Mouse (Mus musculus): ENCODE measurements around the gene Sppl2c. TPM values are rescaled to one million over a fixed set of nuclear protein-coding genes. Genes with fewer than 3 reads are reported as not detected.
A peak's percentile ranks its signal among the peaks of the same experiment; 100 is the strongest.

The Sppl2c gene
- polyA plus RNA-seq, 1 experiment from 2014 or later, result not detected

DNA sequence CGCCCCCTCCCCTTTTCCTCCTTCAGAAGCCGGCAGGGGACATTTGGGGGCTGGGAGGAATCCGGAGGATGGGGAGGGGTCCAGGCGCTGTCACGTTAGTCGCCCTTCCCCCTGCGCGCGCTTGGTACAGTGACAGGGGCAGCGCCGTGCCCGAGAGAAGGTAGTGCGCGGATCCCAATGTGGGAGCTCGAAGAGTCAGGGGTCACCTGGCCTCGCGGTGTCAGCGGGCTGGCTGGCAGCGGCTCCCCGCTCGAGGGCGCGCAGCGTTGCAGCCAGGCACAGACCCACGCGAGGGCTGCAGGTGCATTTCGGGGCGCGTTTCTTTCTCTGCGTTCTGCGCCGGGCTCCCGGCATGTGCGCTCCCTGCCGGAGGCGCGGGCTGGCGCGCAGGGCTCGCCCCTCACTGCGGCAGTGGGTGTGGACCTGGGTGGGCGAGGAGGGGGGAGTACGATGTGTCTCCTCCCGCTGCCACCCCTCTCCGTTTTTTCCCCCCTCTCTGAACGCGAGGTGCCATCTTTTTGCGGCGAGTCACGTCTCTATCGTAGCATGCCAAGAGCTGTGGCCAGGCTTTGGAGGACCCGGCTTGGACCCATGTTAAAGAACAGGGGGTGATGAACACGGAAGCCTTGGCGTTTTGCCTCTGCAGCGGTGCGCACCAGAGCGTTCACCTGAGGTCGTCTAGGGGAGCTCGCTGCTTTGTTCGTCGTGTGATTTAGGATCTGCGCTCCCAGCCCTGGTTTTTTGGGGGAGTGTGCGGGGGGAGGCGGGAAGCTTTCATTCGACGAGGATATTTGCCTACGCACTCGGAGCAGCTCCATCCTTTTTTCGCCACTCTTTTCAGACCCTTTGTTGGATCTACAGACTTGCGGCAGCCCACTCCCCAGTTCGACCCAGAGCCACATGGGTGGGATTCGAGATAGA is 46.3 kb downstream of the Sppl2c start:
- Histone ChIP-seq H3K9ac (peak overlapping the region; percentile 95), H3K4me2 (peak overlapping the region; percentile 79), H3K4me1 (replicated peaks) (peaks cover 51% of the 10 kb centered on the region), H3K27ac (replicated peaks) (peak overlapping the region; percentile 99), H3K36me3 (no peaks in the 10 kb centered on the region), H3K4me3 (peak overlapping the region; percentile 81), H3K9me3 (no peaks in the 10 kb centered on the region), H3K27me3 (peaks cover 31% of the 10 kb centered on the region)
- ATAC-seq (ENCODE audit: low read depth), result peak; percentile 65
- under 1% methylated on average over 69 of the region's 72 CpGs for WGBS

DNA sequence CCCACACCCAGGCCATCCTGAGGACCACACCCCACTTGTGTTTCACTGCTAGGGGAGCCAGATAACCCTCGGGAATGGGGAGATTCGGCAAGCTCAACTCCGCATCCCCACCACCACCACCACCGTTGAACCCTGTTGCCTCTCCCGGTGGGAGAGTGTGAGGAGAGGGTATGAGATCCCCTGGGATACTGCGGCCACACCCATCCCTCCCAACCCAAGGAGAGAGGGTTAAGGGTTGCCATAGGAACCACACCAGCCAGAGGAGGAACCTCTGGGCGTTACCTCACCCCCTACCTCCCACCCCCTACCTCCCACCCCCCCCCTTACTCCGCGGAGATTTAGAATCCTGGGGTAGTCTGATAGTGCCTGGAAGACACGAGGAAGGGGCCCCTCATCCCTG is 47.0 kb downstream of the Sppl2c start:
- peak overlapping the region; percentile 79 for H3K4me2 ChIP-seq
- under 1% methylated on average over 10 of the region's 10 CpGs for WGBS
- H3K36me3 ChIP-seq, result no peaks in the 10 kb centered on the region
- peak overlapping the region; percentile 81 for H3K4me3 ChIP-seq
- peak overlapping the region; percentile 95 for H3K9ac ChIP-seq
- H3K27ac ChIP-seq (replicated peaks), result peak overlapping the region; percentile 99
- peaks cover 31% of the 10 kb centered on the region for H3K27me3 ChIP-seq
- H3K9me3 ChIP-seq, result no peaks in the 10 kb centered on the region
- peaks cover 58% of the 10 kb centered on the region for H3K4me1 ChIP-seq (replicated peaks)
- no peak for ATAC-seq (ENCODE audit: low read depth)

DNA sequence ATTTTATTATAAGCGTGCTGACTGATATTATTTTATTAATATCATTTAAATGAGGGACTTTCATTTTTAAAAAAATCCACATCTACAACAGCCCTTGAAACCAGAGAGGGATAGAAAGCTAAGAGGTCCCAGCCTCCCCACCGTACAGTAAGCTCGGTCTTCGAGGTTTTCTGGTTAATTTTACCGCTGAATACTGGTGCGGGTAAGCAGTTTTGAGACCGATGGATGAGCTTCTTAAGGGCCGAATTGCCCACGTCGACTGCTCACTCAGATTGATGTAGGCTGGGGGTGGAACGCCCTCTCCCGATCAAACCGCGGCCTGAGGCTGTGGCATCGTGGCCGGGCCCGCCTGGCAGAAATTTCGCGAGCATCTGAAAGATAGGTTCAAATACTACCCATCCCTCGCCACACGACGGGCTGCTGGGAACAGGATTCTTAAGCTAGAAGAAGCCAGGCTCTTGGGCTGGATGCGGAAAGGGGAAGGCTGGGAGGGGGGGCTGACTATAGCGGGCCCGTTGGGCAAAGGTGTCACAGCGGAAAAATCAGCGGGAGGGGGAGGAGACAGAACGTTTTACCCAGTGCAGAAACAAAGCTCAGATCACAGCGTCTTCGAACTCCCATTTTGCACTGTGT is 47.6 kb downstream of the Sppl2c start:
- Histone ChIP-seq H3K27ac (replicated peaks) (peak overlapping the region; percentile 99), H3K36me3 (no peaks in the 10 kb centered on the region), H3K9ac (peak overlapping the region; percentile 95), H3K9me3 (no peaks in the 10 kb centered on the region), H3K4me3 (peak overlapping the region; percentile 81), H3K4me2 (peak overlapping the region; percentile 79), H3K27me3 (peaks cover 31% of the 10 kb centered on the region), H3K4me1 (replicated peaks) (peaks cover 64% of the 10 kb centered on the region)
- 3% methylated on average over 30 of the region's 30 CpGs for WGBS
- ATAC-seq (ENCODE audit: low read depth), result no peak

DNA sequence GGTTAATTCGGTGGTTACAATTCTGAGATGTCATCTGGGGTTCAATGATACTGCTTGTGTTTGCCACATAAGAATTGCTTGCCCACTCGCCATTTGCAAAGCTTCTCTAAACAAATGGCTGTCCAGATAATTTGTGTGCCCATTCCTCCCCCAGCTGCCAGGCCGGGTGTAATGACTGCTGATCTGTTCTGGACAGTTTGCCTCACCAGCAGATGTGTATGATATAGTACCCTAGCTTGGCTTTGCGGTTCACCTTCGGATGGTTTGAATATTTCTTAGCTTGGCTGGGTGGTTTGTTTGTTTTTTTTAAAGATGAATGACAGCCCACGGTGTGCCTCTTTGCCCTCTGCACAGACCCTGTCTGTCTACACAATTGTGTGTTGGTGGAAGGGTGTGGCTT is 48.6 kb downstream of the Sppl2c start:
- no peaks in the 10 kb centered on the region for H3K36me3 ChIP-seq
- H3K9ac ChIP-seq, result peak overlapping the region; percentile 95
- H3K4me3 ChIP-seq, result peak overlapping the region; percentile 81
- ATAC-seq (ENCODE audit: low read depth), result no peak
- peak overlapping the region; percentile 79 for H3K4me2 ChIP-seq
- H3K9me3 ChIP-seq, result no peaks in the 10 kb centered on the region
- H3K27ac ChIP-seq (replicated peaks), result peak overlapping the region; percentile 99
- WGBS, result 26% methylated on average over 6 of the region's 6 CpGs
- H3K27me3 ChIP-seq, result peaks cover 31% of the 10 kb centered on the region
- peaks cover 64% of the 10 kb centered on the region for H3K4me1 ChIP-seq (replicated peaks)

DNA sequence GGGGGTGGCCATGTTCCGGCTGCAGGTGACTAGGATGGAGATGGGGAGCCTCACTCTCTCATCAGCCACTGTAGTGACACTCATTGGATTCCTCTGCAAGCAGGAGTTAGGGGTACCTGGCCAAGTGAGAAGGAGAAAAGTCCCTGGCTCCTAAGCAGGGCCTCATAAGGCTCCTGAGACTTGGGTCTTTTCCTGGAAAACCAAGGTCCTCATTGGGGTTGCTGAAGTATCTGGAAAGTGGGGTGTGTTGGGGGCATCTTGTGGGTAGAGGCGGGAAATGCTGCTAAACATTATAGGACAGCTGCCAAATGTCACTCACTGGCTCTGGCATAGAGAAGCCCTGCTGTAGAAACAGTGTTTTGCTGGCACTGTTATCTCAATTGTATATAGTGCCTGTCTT is 49.8 kb downstream of the Sppl2c start:
- WGBS, result 76% methylated on average over 2 of the region's 2 CpGs
- Histone ChIP-seq H3K4me3 (peak overlapping the region; percentile 81), H3K4me2 (peak overlapping the region; percentile 79), H3K27me3 (peaks cover 31% of the 10 kb centered on the region), H3K4me1 (replicated peaks) (peaks cover 57% of the 10 kb centered on the region), H3K27ac (replicated peaks) (no peak overlapping the region), H3K9me3 (no peaks in the 10 kb centered on the region), H3K36me3 (no peaks in the 10 kb centered on the region), H3K9ac (peak overlapping the region; percentile 49; the same call in 1 of the 2 replicates)
- ATAC-seq (ENCODE audit: low read depth), result no peak

DNA sequence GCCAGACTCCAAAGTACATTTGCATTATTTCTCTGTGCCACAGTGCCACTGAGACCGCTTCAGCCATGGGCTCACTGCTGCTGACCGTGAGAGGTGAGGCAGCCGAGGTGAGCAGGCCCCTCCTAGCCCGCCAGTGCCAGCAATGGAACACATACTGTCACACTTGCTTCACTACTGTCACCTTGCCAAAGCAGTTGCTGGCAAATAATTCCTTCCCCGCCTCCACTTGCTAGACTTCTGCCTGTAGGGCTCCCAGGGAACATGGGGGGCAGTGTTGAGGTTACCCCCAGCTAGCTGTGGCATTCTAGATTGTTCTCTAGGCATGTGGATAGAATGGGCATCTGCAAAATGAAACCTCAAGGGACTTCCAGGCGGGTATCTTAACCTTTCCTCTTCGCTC is 51.1 kb downstream of the Sppl2c start:
- no peak overlapping the region for H3K4me3 ChIP-seq
- H3K36me3 ChIP-seq, result no peaks in the 10 kb centered on the region
- no peak overlapping the region for H3K27ac ChIP-seq (replicated peaks)
- H3K27me3 ChIP-seq, result peaks cover 30% of the 10 kb centered on the region
- H3K9ac ChIP-seq, result no peak overlapping the region
- H3K9me3 ChIP-seq, result no peaks in the 10 kb centered on the region
- peak overlapping the region; percentile 79; the same call in 1 of the 2 replicates for H3K4me2 ChIP-seq
- 64% methylated on average over 7 of the region's 7 CpGs for WGBS
- no peak for ATAC-seq (ENCODE audit: low read depth)
- H3K4me1 ChIP-seq (replicated peaks), result peaks cover 57% of the 10 kb centered on the region

DNA sequence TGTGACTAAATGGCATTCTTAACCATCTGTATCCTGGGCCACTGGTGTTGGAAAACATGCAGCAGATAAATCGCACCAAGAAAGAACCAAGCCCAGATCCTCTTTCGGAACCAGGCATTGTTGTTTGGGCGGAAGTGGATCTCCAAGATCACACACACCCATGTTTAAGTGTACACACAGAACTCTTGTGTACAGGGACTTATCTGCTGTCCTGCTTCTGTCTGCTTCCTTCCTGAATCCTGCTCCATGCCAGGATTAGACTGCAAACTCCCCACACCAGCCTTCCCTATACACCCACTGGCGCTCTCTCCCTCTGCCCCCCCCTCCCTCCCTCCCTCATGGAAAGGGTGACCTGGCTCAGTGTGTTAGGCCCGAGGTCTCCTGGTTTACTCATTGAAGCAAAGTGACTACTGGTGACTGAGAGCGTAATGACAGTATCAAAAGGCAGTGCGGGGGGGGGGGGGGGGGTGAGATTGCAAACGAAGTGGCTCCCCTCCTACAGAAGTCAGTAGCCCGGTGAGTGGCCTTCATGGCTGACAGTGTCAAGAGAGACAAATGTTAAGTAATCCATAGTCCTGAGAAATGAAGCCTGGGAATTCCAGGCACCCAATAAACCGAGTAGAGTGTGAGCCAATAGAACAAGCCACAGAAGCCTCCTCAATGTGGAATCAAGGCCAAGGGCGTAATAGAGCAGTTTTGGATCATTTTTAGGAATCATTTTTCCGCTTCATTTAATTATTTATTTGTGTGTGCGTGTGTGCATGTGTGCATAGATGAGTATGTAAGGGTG is 52.0 kb downstream of the Sppl2c start:
- no peak overlapping the region for H3K4me2 ChIP-seq
- no peaks in the 10 kb centered on the region for H3K9me3 ChIP-seq
- no peak for ATAC-seq (ENCODE audit: low read depth)
- H3K27me3 ChIP-seq, result peaks cover 21% of the 10 kb centered on the region
- no peak overlapping the region for H3K9ac ChIP-seq
- H3K4me1 ChIP-seq (replicated peaks), result peaks cover 54% of the 10 kb centered on the region
- 63% methylated on average over 13 of the region's 13 CpGs for WGBS
- no peaks in the 10 kb centered on the region for H3K36me3 ChIP-seq
- no peak overlapping the region for H3K4me3 ChIP-seq
- no peak overlapping the region for H3K27ac ChIP-seq (replicated peaks)

Other genes with a start within 250 kb of the Sppl2c start
- gene Nsf, start 232.3 kb upstream of the Sppl2c start, polyA plus RNA-seq (2015; fragmentation: Nextera tagmentation; extraction: Ambion mirVana), result 123 and 127 TPM in 2 replicates
- gene Arf2, start 219.6 kb upstream of the Sppl2c start, polyA plus RNA-seq (2015; fragmentation: Nextera tagmentation; extraction: Ambion mirVana), result 152 and 157 TPM in 2 replicates
- gene Crhr1, start 53.5 kb upstream of the Sppl2c start, polyA plus RNA-seq (2015; fragmentation: Nextera tagmentation; extraction: Ambion mirVana), result 3.7 and 3.9 TPM in 2 replicates
- 665 and 688 TPM in 2 replicates for gene Mapt, start 45.1 kb downstream of the Sppl2c start, polyA plus RNA-seq (2015; fragmentation: Nextera tagmentation; extraction: Ambion mirVana)